Mouse (Mus musculus) neural tube, embryonic 10.5 days (tissue): Measurements from ENCODE around the gene Stil.
"Not testable (repeated sequence)": the region's sequence is repeated elsewhere in the genome, so short reads cannot be mapped to it uniquely, and the experiment has no call there.

Experiments
- DNase-seq: peaks from one replicate; pipeline ENCODE4 v3.0.0-alpha.2; 2017; ENCODE audit warnings: low spot score; ENCODE audit errors: extremely low spot score

Gene Stil

DNA sequence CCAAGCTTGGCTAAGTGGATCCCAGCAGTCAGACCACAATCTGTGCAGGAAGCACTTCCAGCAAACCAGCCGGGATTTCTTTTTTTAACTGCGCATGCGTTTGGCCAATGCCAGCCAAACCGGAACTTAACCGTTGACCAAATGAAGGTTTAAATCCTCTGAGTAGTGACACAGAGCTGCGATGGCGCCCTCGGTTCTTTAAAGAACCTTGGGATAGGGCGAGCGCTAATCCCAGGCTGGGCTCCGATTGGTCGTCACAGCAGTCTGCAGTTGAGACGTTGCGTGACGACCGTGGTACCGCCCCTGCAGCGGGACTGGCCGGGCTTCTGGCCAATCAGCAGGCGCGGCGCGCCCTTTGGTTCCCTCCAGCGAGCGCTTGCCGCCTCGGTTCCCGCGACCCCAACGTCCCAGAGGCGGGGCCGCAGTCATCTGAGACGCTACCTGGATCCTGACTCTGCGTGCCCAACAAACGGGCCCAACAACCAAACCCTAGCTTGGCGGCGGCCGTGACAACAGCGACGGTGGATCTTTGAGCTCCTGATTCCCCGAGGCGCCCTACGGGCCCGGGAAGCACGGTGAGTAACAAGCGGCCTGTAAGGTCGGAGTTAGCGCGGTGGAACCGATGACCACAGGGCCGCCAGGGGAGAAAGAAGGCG, at the start of gene Stil:
Gene Stil, plus strand, starts transcription at position 387 of the 656 bp plus-strand sequence.
- peak; percentile 96 for DNase-seq

DNA sequence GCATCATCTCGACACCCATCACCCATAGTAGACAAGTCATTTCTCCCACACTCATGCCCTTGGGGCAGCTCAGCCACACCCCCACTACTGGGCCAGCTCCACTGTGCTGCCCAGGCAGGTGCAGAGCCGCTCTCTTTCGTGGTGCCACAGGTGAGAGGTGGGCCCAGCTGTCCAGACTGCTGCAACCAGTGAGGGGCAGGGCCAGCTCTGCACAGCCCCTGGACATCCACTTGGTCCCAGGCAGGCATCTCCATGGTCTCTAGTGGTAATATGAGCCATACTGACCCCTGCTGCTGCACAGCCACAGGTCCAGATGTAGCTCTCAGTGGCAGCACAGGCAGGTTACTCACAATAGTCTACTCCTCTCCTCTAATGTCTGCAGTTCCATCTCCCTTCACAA, 46.8 kb upstream of the Stil start:
- no peak for DNase-seq

DNA sequence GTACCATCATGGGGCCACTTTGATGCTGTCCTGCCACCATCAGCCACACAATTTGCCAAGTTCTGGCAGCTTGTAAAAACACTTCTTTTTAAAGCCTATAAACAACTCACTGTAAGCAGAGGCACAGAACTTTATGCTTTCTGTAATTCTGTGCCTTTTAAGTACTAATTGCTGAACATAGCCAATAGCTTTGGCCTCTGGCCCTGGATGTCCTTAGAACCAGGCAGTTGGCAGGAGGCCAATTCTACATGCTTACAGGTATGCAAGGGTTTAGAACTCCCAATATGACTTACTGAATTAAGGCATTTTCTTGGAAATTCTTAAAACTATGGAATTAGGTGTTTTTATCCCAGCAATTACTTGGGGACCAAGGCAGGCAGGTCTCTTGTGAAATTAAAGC, 42.6 kb upstream of the Stil start:
- no peak for DNase-seq

DNA sequence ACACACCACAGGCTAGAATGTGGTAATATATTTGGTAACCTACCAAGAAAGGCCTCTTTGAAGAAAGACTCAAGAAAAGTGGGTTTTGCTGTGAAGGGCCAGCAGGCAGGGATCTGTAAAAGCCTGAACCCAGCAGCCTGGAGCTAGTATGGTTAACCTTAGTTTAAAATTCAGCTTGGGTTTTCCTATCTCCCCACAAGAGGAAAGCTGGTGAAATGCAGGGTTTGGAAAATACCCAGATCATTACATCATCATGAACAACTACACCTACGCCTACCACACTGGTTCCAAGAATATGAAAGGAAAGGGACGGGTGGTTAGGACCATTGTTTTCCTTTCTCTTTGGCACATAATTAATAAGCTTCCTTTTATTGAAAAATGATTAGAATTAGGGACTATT, 41.7 kb upstream of the Stil start:
- DNase-seq: no peak

DNA sequence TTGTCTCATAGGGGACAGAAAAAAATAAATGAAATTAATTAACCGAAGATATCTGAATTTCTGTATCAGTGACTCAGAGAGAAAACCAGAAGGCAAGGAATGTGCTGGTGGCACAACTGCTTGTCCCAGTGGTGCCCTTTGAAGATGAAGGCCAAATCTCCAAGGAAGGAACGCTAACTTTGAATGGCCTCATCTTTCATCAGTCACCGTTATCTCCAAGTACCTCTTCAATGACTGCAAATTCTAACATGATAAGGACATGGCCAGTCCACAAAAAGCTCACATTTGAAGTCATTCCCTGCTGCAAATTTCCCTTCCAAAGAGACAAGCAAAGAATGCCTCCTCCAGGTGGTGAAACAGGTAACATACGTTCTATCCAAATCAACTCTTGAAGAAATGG, 41.2 kb upstream of the Stil start:
- no peak for DNase-seq

DNA sequence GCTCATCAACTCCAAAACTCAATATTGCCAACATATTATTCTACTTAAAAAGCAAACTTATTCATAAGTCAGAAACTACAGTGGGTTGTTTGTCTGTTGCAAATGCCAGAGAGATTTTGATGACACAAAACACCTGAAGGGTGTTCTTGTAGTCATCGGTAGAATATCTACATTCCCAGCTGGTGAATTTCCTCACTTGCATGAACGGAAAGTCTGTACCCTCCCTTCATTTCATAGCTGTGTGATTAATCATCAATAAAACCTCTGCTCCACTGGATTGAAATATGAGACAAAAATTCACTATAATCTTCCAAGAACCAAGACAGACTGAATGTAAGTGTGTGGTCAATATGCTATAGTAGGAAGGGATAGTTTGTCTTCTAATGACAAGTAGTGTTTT, 40.4 kb upstream of the Stil start:
- DNase-seq: no peak

DNA sequence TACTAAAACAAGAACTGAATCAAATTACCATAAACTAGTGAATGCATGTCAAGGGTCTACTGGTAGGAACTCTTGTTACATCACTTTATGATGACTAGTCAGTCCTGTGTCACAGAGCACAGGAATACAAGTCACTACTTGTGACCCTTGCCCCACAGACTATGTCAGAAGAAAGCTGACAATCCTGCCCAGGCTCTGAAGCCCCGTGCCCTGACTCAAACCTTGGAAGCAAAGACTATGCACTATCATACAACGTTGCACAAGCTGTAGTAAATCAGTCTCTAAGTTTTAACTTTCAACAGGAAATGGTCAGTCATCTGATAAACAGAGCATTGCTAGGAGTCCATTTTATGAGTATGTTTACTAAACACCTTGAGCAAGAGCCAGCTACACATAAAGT, 39.1 kb upstream of the Stil start:
- not testable (repeated sequence) for DNase-seq

DNA sequence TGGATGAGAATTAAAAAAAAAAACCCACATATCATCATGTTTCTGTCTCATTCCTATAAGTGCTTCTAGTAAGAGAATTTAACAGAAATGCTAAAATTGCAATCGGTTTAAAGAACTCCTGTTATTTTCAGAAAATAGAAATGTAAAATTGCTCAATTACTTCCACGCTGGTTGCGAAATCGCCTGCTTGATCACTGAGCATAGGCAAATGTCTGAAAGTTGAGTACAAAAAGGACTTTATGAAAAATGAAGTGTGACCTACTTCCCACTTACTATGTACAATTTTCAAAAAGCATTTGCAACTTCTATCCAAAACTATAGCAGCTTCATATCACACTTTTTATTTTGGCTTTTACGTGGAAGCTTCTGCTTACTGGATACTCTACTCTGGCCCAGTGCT, 29.2 kb upstream of the Stil start:
- DNase-seq: no peak

DNA sequence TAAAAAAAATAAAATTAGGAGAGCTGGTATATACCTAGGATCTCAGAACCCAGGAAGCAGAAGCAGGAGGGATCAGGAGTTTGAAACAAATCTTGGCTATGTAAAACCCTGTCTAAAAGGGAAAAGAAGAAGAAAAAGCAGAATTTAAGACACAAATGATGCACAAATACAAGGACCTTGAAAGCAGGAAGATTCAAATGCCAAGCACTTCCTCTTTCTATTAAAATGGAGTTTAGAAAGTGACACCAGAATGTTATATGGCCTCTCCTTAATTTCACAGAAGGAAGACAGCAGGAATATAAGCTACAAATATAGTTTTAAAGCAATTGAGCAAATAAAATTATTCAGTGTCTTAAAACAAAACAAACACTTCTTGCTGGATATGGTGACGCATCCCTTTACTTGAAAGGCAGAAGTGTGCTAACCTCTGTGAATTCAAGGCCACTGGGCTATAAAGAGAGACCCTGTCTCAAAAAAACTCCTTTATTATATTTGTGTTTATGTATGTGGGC, 26.7 kb upstream of the Stil start:
- no peak for DNase-seq

DNA sequence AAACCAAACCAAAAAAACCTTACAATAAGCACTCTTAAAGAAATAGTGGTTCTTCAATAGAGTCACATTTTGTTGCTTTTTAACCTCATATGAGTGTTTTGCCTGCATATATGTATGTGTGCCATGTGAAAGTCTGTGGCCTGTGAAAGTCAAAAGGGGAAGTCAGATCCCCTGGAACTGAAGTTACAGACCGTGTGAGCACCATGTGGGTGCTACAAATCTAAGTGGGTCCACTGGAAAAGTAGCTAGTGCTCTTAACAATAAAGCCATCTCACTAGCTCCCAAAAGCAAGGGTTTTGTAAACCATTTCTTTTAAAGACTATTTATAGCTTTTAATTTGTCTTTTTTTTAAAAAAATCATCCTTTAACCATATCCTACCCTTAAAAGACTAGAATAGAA, 17.3 kb upstream of the Stil start:
- no peak for DNase-seq

DNA sequence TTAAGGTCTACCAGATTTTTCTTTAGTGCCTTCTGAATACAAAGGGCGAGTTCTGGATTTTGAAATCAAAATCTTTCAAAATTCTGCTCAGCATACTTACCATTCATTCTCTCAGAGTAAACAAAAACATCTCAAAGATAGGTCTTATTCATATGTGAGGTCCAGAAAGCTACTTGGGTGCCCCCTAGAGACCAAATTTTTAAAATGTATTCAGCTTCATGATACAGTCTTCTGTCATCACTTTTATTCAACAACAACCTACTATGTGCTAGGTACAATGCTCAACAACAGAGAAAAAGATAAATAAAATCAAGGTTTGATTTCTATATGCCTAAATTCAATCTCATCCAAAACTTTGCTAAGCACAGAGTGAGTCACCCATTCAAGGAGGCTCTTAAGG, 16.9 kb upstream of the Stil start:
- no peak for DNase-seq

DNA sequence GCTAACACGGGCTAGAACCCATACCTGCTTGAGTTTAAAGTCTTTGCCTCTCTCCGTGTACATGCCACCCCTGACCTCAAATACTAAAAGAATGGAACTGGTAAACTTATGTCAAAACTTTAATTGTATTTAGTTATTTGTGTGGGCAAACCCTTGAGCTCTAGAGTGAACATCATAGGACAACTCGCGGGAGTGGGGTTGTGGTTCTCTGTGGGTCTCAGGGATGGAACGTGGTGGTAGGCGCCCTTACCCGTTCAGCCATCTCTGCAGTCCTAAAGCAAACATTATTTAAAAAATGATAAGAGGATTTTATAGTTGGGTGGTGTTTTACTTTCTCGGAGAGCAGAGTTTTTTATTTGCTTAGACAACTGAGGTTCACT, 13.8 kb upstream of the Stil start:
- DNase-seq: peak; percentile 42

DNA sequence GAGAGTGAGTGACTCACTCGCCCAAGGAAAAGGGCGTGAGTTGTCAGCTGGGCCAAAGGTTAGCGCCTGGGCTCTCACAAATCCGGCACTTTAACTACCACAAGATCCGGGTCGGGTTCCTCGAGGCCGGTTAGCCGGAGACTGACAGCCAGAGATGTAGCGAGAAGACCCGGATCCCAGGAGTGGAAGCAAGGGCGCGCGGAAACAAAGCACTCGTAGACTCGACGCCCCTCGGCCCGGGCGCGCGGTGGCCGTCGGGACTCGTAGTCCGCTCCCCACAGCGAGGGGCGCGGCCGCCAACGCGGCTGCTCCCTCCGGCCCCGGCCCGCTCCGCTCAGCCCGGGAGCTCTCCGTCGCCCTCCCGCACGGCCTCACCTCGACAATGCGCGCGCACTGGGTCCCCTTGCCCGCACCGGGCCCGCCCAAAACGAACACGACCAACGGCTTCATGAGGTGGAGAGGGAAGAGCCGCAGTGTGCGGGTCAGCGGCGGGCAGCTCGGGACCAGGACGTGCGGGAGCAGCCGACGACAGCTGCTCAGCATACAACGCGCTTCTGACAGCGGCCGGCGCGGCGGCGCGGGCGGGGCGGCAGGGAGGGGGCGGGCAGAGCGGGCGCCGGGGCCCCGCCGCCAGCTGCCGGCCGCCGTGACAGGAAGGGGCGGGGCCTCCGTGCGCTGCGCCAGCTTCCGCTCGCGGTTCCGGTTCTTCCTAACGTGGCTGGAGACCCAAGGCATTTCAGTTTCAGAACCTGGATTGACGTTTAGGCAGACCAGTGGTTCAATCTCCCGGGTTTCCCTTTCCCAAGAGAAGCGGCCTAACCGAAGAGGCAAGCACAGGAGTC, 13.1 kb upstream of the Stil start, which contains the start of gene Cmpk1:
Gene Cmpk1, minus strand, starts transcription at position 651 of the 842 bp plus-strand sequence.
- peak; percentile 85 for DNase-seq

DNA sequence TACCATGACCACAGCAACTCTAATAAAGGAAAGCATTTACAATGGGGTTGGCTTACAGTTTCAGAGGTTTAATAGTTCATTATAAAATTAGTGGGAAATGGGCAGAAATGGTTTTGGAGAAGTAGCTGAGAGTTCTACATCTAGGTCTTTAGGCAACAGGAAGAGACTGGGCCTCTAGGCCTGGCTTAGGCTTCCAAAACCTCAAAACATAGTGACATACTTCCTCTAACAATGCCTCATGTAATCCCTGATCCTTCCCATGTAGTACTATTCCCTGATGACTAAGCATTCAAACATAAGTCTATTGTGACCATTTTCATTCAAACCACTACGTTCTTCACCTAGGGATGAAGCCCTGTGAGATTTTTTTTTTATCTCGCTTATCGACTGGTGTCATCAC, 5.7 kb upstream of the Stil start:
- no peak for DNase-seq

DNA sequence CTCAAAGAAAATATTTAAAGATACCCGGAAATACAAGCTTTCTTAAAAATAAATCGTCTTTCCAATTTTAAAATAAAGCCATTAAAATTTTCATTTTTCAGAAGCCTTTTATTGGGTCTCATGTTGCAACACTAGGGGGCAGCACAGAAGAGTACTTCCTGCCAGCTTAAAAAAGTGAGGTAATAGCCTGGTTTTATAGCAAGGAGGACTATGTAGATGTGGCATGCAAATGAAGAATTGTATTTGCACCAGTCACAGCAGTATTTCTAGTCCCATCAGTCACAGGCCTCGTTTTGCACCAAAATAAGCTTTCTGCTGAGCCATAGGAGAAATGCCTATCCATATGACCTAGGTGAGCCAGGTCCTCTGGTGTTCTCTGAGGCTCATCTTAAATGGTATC, 2.9 kb upstream of the Stil start:
- DNase-seq: no peak

DNA sequence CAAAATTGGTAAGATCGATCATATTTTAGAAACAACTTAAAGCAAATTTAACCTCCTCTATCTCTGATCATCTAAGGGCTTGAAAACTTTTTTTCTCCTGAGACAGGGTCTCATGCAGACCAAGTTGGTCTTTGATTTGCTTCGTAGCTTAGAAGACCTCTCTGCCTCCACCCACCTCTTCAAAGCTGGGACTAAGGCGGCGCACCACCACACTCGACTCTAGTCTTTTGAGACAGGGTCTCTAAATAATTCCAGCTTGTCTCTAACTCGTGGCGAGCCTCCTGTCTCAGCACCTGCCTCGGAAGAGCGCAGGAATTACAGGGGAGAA, 550 bp upstream of the Stil start:
- DNase-seq: no peak

DNA sequence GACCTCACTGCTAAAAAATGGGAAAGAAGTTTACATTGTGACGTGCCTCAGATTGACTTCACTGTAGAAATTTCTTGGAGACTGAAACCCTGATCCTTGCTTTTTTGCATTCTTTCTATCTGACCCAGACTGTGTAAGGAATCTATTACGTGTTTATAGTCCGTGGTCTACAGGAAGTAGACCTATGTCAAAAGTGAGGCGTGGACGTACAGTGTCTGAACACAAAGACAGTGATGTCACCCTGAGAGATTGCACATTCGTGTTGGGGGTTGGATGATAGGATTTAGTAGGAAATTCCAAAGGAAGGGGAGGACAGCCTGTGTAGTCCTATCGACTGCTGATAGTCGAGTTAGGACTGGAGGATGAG, 453 bp downstream of the Stil start:
- no peak for DNase-seq

DNA sequence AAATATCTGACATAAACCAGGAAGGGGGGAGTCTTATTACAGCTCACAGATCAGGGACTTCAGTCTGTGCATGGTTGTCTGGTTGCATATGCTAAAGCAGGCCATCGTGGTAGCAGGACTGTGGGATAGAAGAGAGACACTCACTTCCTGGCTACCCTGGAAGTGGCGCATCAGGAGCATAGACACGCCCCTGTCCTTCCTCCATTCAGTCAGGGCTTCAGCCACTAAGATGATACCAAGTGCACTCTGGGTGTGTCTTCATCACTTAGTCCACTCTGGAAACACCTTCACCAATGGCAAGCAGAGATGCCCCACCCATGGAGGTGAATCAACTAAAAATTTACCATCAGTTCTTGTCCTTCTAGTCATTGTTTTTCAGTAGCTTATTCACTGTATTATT, 14.3 kb downstream of the Stil start:
- DNase-seq: no peak

DNA sequence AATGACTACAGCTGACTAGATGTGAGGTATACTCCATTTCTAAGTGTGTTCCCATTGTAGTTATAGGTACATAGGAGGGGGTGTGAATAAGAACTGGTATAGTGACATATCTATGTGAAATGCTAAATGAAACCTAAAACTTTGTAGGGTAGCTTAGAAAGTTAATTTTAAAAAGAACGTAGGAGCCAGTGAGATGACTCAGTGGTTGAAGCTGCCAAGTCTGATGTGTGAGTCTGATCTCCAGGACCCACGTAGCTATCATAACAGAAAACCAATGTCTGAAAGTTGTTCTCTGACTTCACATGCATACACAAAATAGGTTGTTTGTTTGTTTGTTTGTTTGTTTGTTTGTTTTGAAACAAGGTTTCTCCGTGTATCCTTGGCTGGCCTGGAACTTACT, 20.0 kb downstream of the Stil start:
- no peak for DNase-seq

DNA sequence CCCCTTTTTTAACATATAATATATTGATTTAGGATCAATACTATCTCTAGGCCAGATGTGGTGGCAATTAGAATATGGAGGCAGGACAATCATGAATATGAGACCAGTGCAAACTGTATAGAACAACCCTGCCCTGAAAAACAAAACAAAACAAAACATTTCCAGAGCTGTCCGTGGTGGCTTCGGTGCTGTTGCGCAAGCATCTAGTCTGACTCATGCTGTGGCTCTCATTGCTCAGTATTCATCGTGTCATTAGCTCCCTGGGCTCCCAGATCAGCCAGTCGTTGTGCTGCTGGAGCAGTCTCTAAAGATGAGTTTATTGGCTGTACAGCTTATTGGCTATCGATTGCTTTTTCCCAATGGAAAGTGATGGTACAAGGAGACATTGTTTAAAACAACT, 35.1 kb downstream of the Stil start:
- no peak for DNase-seq

DNA sequence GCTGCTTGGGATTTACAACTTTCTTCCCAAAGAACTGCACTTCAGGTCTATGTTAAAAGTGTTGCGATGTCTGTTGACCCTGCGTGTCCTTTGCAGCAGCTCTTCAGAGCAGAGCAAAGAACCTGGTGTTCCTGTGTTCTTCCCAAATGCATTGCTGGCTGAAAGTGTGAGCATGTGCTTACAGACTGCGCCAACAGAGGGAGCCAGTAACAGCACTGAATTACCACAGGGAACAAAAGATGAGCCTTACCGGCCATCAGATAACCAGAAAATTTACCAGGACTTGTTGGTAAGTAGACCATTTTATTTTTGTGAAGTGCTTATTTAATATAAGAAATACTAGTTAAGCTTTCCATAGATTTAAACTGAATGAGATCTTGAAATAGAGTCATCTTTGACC, 38.3 kb downstream of the Stil start:
- peak; percentile 50 for DNase-seq

DNA sequence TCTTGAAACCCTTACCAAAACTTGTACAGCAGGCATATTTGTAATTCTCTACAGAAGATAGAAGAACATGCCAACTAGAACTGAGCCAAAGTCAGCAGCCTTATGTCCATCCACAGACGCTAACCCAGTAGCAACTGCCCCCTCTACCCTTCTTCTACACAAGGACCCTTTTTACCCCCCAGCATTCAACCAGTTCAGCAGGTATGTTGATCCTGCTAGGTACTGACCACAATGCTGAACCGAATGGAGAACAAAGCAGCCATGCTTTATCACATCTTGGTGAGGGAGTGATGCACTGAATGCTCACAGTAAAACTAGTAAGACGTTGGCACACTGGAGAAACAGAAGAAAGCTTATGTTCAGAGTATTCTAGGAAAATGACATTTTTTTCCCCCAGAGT, 45.7 kb downstream of the Stil start:
- DNase-seq: no peak

DNA sequence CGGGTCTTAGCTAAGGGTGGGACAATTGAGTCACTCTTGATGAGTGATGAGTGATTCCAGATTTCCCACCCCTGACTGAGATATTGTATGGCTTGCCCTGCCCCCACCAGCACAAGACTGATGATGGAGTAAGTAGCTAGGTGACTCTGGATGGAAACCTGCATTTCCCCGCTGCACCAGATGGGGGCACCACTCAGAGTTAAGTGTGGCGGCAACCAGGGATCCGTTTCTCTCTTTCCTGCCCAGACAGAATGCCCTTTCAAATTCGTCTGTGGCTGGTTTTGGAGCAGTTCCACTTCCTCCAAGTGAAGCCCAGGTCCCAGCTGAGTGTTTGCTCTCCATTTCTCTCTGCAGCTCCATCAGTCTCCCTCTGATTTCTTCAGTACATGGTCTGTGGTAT, 47.8 kb downstream of the Stil start:
- DNase-seq: peak; percentile 58
